Mouse (Mus musculus) liver, postnatal 0 days (tissue): ENCODE measurements around the gene Il6st. TPM values are rescaled to one million over a fixed set of nuclear protein-coding genes. Genes with fewer than 3 reads are reported as not detected.
A peak's percentile ranks its signal among the peaks of the same experiment; 100 is the strongest.

Experiments used
- ATAC-seq: fragments of 200-750 bp; cut with Nextera tagmentation; 2 replicates; pipeline ENCODE4 v1.8.0; 2017; ENCODE audit warnings: mild to moderate bottlenecking, moderate library complexity
- DNase-seq: peaks from one replicate; pipeline ENCODE4 v3.0.0-alpha.2; 2016
- H3K27ac ChIP-seq: fragments of 300-500 bp; sonication (generic); 2 replicates; pipeline ENCODE4 v1.5.1; 2014; ENCODE audit warnings: antibody characterized with exemption, moderate library complexity, mild to moderate bottlenecking, low read depth
- H3K27me3 ChIP-seq: fragments of 300-500 bp; sonication (generic); 2 replicates; pipeline ENCODE4 v1.6.1; 2014; ENCODE audit warnings: low read length, control low read depth, mixed read lengths; ENCODE audit not compliant: insufficient read depth
- H3K36me3 ChIP-seq: fragments of 300-500 bp; sonication (generic); replicated peaks from 2 replicates; pipeline ENCODE4 v1.6.1; 2014; ENCODE audit warnings: mild to moderate bottlenecking, control low read depth, low read length, moderate library complexity, mixed read lengths; ENCODE audit not compliant: insufficient read depth
- H3K4me1 ChIP-seq: fragments of 300-500 bp; sonication (generic); 2 replicates; pipeline ENCODE4 v1.6.1; 2014; ENCODE audit warnings: antibody characterized with exemption, mild to moderate bottlenecking, control low read depth; ENCODE audit not compliant: insufficient read depth
- H3K4me2 ChIP-seq: fragments of 300-500 bp; sonication (generic); 2 replicates; pipeline ENCODE4 v1.6.1; 2014; ENCODE audit warnings: low read depth, mild to moderate bottlenecking, low read length, moderate library complexity, mixed read lengths
- H3K4me3 ChIP-seq: fragments of 300-500 bp; sonication (generic); 2 replicates; pipeline ENCODE4 v1.5.1; 2014; ENCODE audit warnings: low read depth, low read length
- H3K9ac ChIP-seq: fragments of 300-500 bp; sonication (generic); replicated peaks from 2 replicates; pipeline ENCODE4 v1.6.1; 2014; ENCODE audit warnings: mild to moderate bottlenecking, moderate library complexity
- H3K9me3 ChIP-seq: fragments of 300-500 bp; sonication (generic); 2 replicates; pipeline ENCODE4 v1.6.1; 2016; ENCODE audit warnings: mild to moderate bottlenecking, control low read depth, low read length, mixed read lengths
- CTCF ChIP-seq: sonication (generic); IDR thresholded peaks from 2 replicates; pipeline ENCODE4 v1.5.1; 2016; ENCODE audit warnings: antibody characterized with exemption, low read depth
- EP300 ChIP-seq: IDR thresholded peaks from 2 replicates; pipeline ENCODE4 v1.6.1; 2016; ENCODE audit warnings: antibody characterized with exemption, low read depth, mild to moderate bottlenecking
- WGBS: fragments of 180-500 bp; shearing (Covaris S2); extraction: QIAGEN DNeasy Blood & Tissue Kit; methylation state at CpG from one replicate; pipeline ENCODE4 v1.1.7; 2014; ENCODE audit not compliant: insufficient replicate concordance; 5-methylcytosine and 5-hydroxymethylcytosine counted together
- polyA plus RNA-seq: library from polyadenylated mRNA; unstranded; fragments of >200 nt; fragmentation: Nextera tagmentation; extraction: Ambion mirVana; gene quantifications from 2 replicates; pipeline ENCODE4 v1.2.1, GENCODE M21; 2015

Gene Il6st
- polyA plus RNA-seq, 1 experiment from 2014 or later, result 11.7 TPM

DNA sequence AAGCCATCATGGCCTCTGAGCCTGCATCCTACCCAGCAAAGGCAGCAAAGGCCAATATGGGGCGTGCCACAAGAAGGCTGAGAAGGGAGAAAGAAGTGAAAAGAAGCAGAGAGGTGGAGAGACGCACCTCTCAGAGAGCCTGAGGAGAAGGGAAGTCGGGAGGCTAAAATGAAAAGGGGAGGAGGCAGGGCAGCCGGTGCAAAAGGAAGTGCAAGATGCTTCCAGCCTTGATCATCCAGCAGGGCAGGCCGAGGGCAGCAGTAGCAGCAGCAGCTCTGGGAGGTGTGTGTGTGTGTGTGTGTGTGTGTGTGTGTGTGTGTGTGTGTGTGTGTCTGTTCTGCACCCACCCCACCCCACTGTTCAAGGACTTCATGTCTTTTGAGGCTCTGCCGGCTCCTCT lies 58.4 kb downstream of the Il6st start:
- no peak for ATAC-seq
- TF ChIP-seq EP300 (no peak), CTCF (no peak)
- Histone ChIP-seq H3K9me3 (0 out of 2 replicates have a peak, but pooled peaks cover 3% of the 10 kb centered on the region), H3K9ac (no peak overlapping the region), H3K4me3 (no peak overlapping the region), H3K4me1 (no peaks in the 10 kb centered on the region; the same call in 1 of the 2 replicates), H3K27ac (no peak overlapping the region), H3K27me3 (no peaks in the 10 kb centered on the region), H3K4me2 (no peak overlapping the region), H3K36me3 (no peaks in the 10 kb centered on the region)
- whole genome bisulfite sequencing, result 39% methylated on average over 6 of the region's 6 CpGs
- no peak for DNase-seq

DNA sequence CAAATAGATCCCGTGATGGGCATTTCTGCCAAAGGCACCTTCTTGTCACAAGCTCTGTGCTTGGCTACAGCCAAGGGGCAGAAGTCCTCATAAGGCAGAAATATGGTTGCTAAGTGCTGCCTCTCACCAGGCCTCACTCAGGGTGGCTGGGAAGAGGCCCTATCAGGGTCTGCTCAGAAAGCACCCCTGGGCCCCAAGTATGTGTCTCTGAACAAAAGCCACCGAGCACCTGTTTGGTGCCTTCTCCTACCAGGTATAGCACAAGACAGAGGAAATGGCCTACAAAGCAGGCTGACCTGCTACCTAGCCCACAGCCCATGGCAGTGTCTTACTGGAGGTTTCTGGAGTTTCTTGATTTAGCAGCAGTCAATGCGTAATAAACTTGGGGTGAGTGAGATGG lies 59.0 kb downstream of the Il6st start:
- H3K9me3 ChIP-seq, result 0 out of 2 replicates have a peak, but pooled peaks cover 3% of the 10 kb centered on the region
- H3K27me3 ChIP-seq, result no peaks in the 10 kb centered on the region
- H3K27ac ChIP-seq, result no peak overlapping the region
- no peak overlapping the region for H3K4me3 ChIP-seq
- no peak overlapping the region for H3K9ac ChIP-seq
- 76% methylated on average over 3 of the region's 3 CpGs for WGBS
- H3K4me2 ChIP-seq, result no peak overlapping the region
- ATAC-seq, result no peak
- no peaks in the 10 kb centered on the region; the same call in 1 of the 2 replicates for H3K4me1 ChIP-seq
- TF ChIP-seq CTCF (no peak), EP300 (no peak)
- DNase-seq, result no peak
- H3K36me3 ChIP-seq, result no peaks in the 10 kb centered on the region

DNA sequence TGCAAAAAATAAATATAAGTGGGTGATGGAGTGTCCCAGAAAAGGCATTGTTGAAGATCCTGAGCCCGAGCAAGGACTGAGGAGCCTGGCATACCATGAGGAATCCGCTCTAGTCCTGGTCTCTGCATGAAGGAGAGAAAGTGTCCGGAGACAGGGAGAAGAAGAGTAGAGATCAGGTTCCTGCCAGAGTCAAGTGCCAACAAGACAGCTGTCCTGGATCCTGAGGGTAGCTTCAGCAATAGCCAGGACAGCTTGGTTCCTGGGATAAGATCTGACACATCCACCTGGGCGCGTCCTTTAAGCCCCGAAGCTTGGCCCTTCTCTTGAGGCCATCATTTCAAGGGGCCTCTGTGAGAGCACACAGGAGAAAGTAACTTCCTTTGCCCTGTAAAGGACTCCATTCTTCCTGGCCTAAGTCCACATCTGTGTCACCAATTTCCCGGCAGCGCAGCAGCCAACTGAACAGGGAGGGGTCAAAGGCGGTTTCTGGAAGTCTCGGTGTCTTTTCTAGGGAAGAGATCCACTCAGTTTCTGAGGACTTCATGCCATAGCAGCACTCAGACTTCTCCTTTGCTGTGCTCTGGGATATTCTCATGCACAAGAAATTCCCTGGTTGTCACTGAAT lies 59.6 kb downstream of the Il6st start:
- no peaks in the 10 kb centered on the region; the same call in 1 of the 2 replicates for H3K4me1 ChIP-seq
- no peaks in the 10 kb centered on the region for H3K36me3 ChIP-seq
- no peak overlapping the region for H3K4me2 ChIP-seq
- no peak for ATAC-seq
- no peaks in the 10 kb centered on the region for H3K27me3 ChIP-seq
- no peak for DNase-seq
- 0 out of 2 replicates have a peak, but pooled peaks cover 3% of the 10 kb centered on the region for H3K9me3 ChIP-seq
- WGBS, result 82% methylated on average over 10 of the region's 10 CpGs
- H3K27ac ChIP-seq, result no peak overlapping the region
- no peak for TF ChIP-seq CTCF
- TF ChIP-seq EP300, result no peak
- no peak overlapping the region for H3K9ac ChIP-seq
- no peak overlapping the region for H3K4me3 ChIP-seq

DNA sequence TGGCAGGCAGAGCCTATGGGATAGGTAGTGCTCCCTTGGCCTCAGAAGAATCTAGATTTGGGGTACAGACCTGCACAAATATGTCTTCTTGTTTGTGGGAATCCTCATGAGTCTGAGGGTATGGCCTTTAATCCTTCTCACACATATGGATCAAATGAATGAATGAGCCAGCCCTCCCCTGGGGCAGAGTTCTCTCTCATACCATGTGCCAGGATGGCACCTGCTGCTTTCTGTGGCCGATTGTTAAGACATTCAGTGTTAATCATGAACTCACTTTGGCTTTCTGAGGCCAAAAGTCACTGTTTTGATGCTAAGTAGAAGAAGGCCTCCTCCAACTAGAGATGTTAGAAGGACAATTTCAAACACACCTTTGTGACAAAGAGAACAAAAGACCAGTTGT lies 63.3 kb downstream of the Il6st start:
- Histone ChIP-seq H3K27me3 (no peaks in the 10 kb centered on the region), H3K27ac (no peak overlapping the region), H3K36me3 (no peaks in the 10 kb centered on the region), H3K9ac (no peak overlapping the region), H3K4me3 (no peak overlapping the region), H3K4me2 (no peak overlapping the region), H3K9me3 (0 out of 2 replicates have a peak, but pooled peaks cover 3% of the 10 kb centered on the region), H3K4me1 (peaks cover 2% of the 10 kb centered on the region; the same call in 1 of the 2 replicates)
- WGBS, result 62% methylated on average over 1 of the region's 1 CpGs
- ATAC-seq, result no peak
- TF ChIP-seq CTCF (no peak), EP300 (no peak)
- no peak for DNase-seq

DNA sequence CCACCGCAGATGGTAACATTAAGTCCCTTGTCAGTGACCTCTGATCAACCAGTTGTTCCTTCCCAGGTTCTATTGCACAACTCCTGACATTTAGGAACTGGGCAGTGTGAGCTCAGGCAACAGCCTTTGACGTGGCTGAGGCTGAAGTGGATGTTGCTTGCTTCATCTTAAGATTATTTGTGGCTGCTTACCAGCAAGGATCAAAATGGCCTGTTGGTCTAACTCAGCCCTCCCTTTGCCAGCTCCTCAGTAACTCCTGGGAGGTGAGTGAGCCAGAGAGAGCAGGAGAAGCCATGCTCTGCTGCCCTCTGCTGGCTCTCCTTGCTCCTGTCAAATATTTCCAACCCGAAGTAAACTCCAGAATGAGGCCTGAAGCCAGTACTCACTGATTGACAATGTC lies 66.0 kb downstream of the Il6st start:
- WGBS, result 21% methylated on average over 3 of the region's 3 CpGs
- H3K4me1 ChIP-seq, result 0 out of 2 replicates have a peak, but pooled peaks cover 2% of the 10 kb centered on the region
- peak; percentile 77 for ATAC-seq

DNA sequence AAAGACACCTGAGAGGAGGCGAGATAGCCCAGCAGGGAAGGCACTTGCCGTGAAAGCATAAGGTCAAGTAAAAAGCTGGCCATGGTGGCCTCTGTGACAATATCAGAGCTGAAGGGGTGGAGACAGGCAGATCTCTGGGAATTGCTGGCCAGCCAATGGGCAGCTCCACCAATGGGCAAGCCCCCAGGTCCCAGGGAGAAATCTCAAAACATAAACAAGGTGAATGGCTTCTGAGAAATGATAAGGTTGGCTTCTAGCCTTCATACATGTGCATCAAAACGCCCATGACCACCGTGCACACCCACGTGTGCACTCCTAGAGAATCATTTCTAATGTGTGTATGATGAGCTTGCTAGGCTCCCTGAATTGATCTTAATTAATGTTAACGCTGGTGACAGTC lies 68.4 kb downstream of the Il6st start:
- Histone ChIP-seq H3K9me3 (no peaks in the 10 kb centered on the region), H3K4me1 (0 out of 2 replicates have a peak, but pooled peaks cover 2% of the 10 kb centered on the region), H3K4me2 (no peak overlapping the region), H3K27ac (no peak overlapping the region), H3K36me3 (no peaks in the 10 kb centered on the region), H3K27me3 (no peaks in the 10 kb centered on the region), H3K4me3 (no peak overlapping the region), H3K9ac (no peak overlapping the region)
- no peak for TF ChIP-seq EP300
- no peak for TF ChIP-seq CTCF
- ATAC-seq, result no peak
- WGBS, result 75% methylated on average over 6 of the region's 6 CpGs
- no peak for DNase-seq

More for the DNA sequence above, 66.0 kb downstream of the Il6st start:
- DNase-seq, result peak; percentile 77
- Histone ChIP-seq H3K4me2 (no peak overlapping the region), H3K27ac (no peak overlapping the region), H3K36me3 (no peaks in the 10 kb centered on the region), H3K4me3 (no peak overlapping the region), H3K27me3 (no peaks in the 10 kb centered on the region), H3K9ac (no peak overlapping the region), H3K9me3 (0 out of 2 replicates have a peak, but pooled peaks cover 3% of the 10 kb centered on the region)
- TF ChIP-seq EP300 (peak; percentile 43; the same call in 1 of the 2 replicates), CTCF (peak; percentile 88)
